13 mouse cellular contexts compared by ENCODE assay signal in genomic region chr2:180262441-180262840, GRCm38 (mm10). TPM values are rescaled to one million over a fixed set of nuclear protein-coding genes. Genes with fewer than 3 reads are reported as not detected.
DNase-seq lines count a peak whose midpoint lies in the region; ATAC-seq and TF ChIP-seq lines count a peak whose summit lies in the region.
"Had no signal": no experiment of that assay in that cellular context is flagged by ENCODE, and none has a peak within 500 bp of the region (broad histone marks: within the 10 kb centered on the region; RNA-seq: fewer than 3 reads in every experiment).

No protein-coding gene starts in this region.

- peaks cover 15% of the 10 kb centered on the region for H3K36me3 ChIP-seq in forebrain, embryonic 16.5 days (ENCODE audit: control insufficient read depth, insufficient read depth)
- H3K36me3 ChIP-seq in forebrain, embryonic 15.5 days: peaks cover 48% of the 10 kb centered on the region
- H3K36me3 ChIP-seq in lung, embryonic 14.5 days (ENCODE audit: insufficient read depth): peaks cover 78% of the 10 kb centered on the region
- peaks cover 86% of the 10 kb centered on the region for H3K36me3 ChIP-seq in hindbrain, embryonic 10.5 days

- H3K4me1 ChIP-seq in forebrain, embryonic 16.5 days (replicated peaks; ENCODE audit: control insufficient read depth, insufficient read depth, low read length): peaks cover 8% of the 10 kb centered on the region
- peaks cover 11% of the 10 kb centered on the region for H3K4me1 ChIP-seq in forebrain, embryonic 15.5 days
- peaks cover 4% of the 10 kb centered on the region; the same call in 1 of the 2 replicates for H3K4me1 ChIP-seq in lung, embryonic 14.5 days (ENCODE audit: insufficient read depth)
- peaks cover 3% of the 10 kb centered on the region for H3K4me1 ChIP-seq in lung, adult 2 months (ENCODE audit: control insufficient read depth, insufficient read depth, low read length)
- peaks cover 16% of the 10 kb centered on the region for H3K4me1 ChIP-seq in hindbrain, embryonic 10.5 days (replicated peaks)

- DNase-seq in lung, embryonic 14.5 days: peak; percentile 42
- DNase-seq in lung, adult 2 months: no peak
- DNase-seq in heart, postnatal 14 days: peak; percentile 44 to 50
- DNase-seq in lung, postnatal 36 days: peak; percentile 48
- DNase-seq in hindbrain, embryonic 10.5 days (ENCODE audit: low spot score): no peak
- DNase-seq in right cerebral cortex, postnatal 25 days: no peak
- DNase-seq: B cell, adult 2 months; liver, postnatal 0 days had no signal

- WGBS in forebrain, embryonic 16.5 days: 85% methylated on average over 3 of the region's 3 CpGs
- WGBS in forebrain, embryonic 15.5 days: 78% methylated on average over 3 of the region's 3 CpGs
- 69% methylated on average over 3 of the region's 3 CpGs for WGBS in lung, embryonic 14.5 days
- 46% methylated on average over 3 of the region's 3 CpGs for WGBS in lung, adult 2 months
- WGBS in hindbrain, embryonic 10.5 days: 79% methylated on average over 3 of the region's 3 CpGs

- H3K9me3 ChIP-seq in forebrain, embryonic 16.5 days (ENCODE audit: control insufficient read depth, low read length): no peaks in the 10 kb centered on the region
- no peaks in the 10 kb centered on the region for H3K9me3 ChIP-seq in forebrain, embryonic 15.5 days
- no peaks in the 10 kb centered on the region for H3K9me3 ChIP-seq in lung, embryonic 14.5 days (ENCODE audit: low read depth, low read length)
- H3K9me3 ChIP-seq in hindbrain, embryonic 10.5 days: no peaks in the 10 kb centered on the region
- H3K9me3 ChIP-seq: forebrain, embryonic 12.5 days had no signal

- H3K27ac ChIP-seq in forebrain, embryonic 16.5 days (ENCODE audit: low read length): 0 out of 2 replicates have a peak overlapping the region, but pooled peaks have one; percentile 6
- H3K27ac ChIP-seq in forebrain, embryonic 15.5 days (replicated peaks): no peak overlapping the region
- H3K27ac ChIP-seq in lung, embryonic 14.5 days (ENCODE audit: low read depth): no peak overlapping the region
- no peak overlapping the region for H3K27ac ChIP-seq in hindbrain, embryonic 10.5 days
- H3K27ac ChIP-seq: forebrain, embryonic 12.5 days had no signal

- H3K9ac ChIP-seq in forebrain, embryonic 16.5 days (replicated peaks; ENCODE audit: low read depth, low read length): no peak overlapping the region
- no peak overlapping the region for H3K9ac ChIP-seq in forebrain, embryonic 15.5 days (replicated peaks)
- H3K9ac ChIP-seq in lung, embryonic 14.5 days: no peak overlapping the region
- H3K9ac ChIP-seq: forebrain, embryonic 12.5 days; liver, postnatal 0 days had no signal

- no peak for ATAC-seq in forebrain, embryonic 16.5 days
- no peak for ATAC-seq in forebrain, embryonic 15.5 days (replicated peaks)
- ATAC-seq in lung, embryonic 14.5 days (ENCODE audit: insufficient read depth): no peak
- ATAC-seq: liver, postnatal 0 days; midbrain, embryonic 16.5 days had no signal

- TF ChIP-seq POLR2A in lung, adult 2 months (IDR thresholded peaks at IDR 0.05; ENCODE audit: borderline replicate concordance, extremely low read depth, low read depth, low read length): no peak

- H3K27me3 ChIP-seq in forebrain, embryonic 16.5 days (replicated peaks; ENCODE audit: control insufficient read depth, insufficient read depth, low read length): no peaks in the 10 kb centered on the region
- H3K27me3 ChIP-seq in forebrain, embryonic 15.5 days: no peaks in the 10 kb centered on the region
- no peaks in the 10 kb centered on the region for H3K27me3 ChIP-seq in lung, embryonic 14.5 days (ENCODE audit: insufficient read depth, low read length)
- no peaks in the 10 kb centered on the region for H3K27me3 ChIP-seq in hindbrain, embryonic 10.5 days (ENCODE audit: insufficient read depth, poor library complexity, severe bottlenecking)
- H3K27me3 ChIP-seq: forebrain, embryonic 12.5 days had no signal

- no peak overlapping the region for H3K4me2 ChIP-seq in forebrain, embryonic 16.5 days (ENCODE audit: low read length)
- H3K4me2 ChIP-seq in forebrain, embryonic 15.5 days (replicated peaks): no peak overlapping the region
- H3K4me2 ChIP-seq in lung, embryonic 14.5 days: no peak overlapping the region
- H3K4me2 ChIP-seq: forebrain, embryonic 12.5 days had no signal

- intact Hi-C loops in heart, postnatal 14 days (cut with DNase I): no loop called here

- H3K4me3 ChIP-seq in forebrain, embryonic 16.5 days (replicated peaks; ENCODE audit: low read length): no peak overlapping the region
- H3K4me3 ChIP-seq in forebrain, embryonic 15.5 days: no peak overlapping the region
- H3K4me3 ChIP-seq in lung, embryonic 14.5 days (ENCODE audit: low read depth, low read length): no peak overlapping the region
- no peak overlapping the region for H3K4me3 ChIP-seq in lung, adult 2 months (replicated peaks; ENCODE audit: extremely low read depth, low read depth, low read length)
- H3K4me3 ChIP-seq in hindbrain, embryonic 10.5 days: no peak overlapping the region
- H3K4me3 ChIP-seq: forebrain, embryonic 12.5 days had no signal

- TF ChIP-seq CTCF in lung, embryonic 14.5 days (IDR thresholded peaks at IDR 0.05; ENCODE audit: low read depth): no peak
- TF ChIP-seq CTCF in lung, adult 2 months (IDR thresholded peaks at IDR 0.05; ENCODE audit: insufficient read depth, low read length): no peak

RNA-seq across cellular contexts. Expression of gene Rps21, which starts 5.3 kb away (rescaled TPM):
- polyA plus RNA-seq in forebrain, embryonic 16.5 days (2015; fragmentation: Nextera tagmentation; extraction: Ambion mirVana): 305 and 334 TPM in 2 replicates
- polyA plus RNA-seq in forebrain, embryonic 15.5 days (2015; fragmentation: Nextera tagmentation; extraction: Ambion mirVana): 407 and 432 TPM in 2 replicates
- polyA plus RNA-seq in lung, embryonic 14.5 days (2014; fragmentation: Nextera tagmentation; extraction: Ambion mirVana): 630 and 724 TPM in 2 replicates
- polyA plus RNA-seq in lung, adult 2 months (2012; rRNA removed): 2,052 and 2,661 TPM in 2 replicates
- total RNA-seq in heart, postnatal 14 days (2021): 100 to 1,000 TPM; 460 to 507 TPM
- polyA plus RNA-seq in hindbrain, embryonic 10.5 days (2016; fragmentation: Nextera tagmentation; extraction: Ambion mirVana): 440 and 510 TPM in 2 replicates

RNA-seq across cellular contexts. Expression of gene Cables2, which starts 10.9 kb away (rescaled TPM):
- 16.1 and 18.5 TPM in 2 replicates for polyA plus RNA-seq in forebrain, embryonic 16.5 days (2015; fragmentation: Nextera tagmentation; extraction: Ambion mirVana)
- polyA plus RNA-seq in forebrain, embryonic 15.5 days (2015; fragmentation: Nextera tagmentation; extraction: Ambion mirVana): 18.4 and 21.6 TPM in 2 replicates
- polyA plus RNA-seq in lung, embryonic 14.5 days (2014; fragmentation: Nextera tagmentation; extraction: Ambion mirVana): 24.0 and 25.6 TPM in 2 replicates
- polyA plus RNA-seq in lung, adult 2 months (2012; rRNA removed): 22.7 and 28.2 TPM in 2 replicates
- 10 to 100 TPM; 14.3 to 14.6 TPM for total RNA-seq in heart, postnatal 14 days (2021)
- polyA plus RNA-seq in hindbrain, embryonic 10.5 days (2016; fragmentation: Nextera tagmentation; extraction: Ambion mirVana): 12.6 and 16.0 TPM in 2 replicates

RNA-seq across cellular contexts. Expression of gene Rbbp8nl, which starts 27.2 kb away (rescaled TPM):
- polyA plus RNA-seq in forebrain, embryonic 16.5 days (2015; fragmentation: Nextera tagmentation; extraction: Ambion mirVana): not detected in 2 replicates
- polyA plus RNA-seq in forebrain, embryonic 15.5 days (2015; fragmentation: Nextera tagmentation; extraction: Ambion mirVana): not detected in 2 replicates
- polyA plus RNA-seq in lung, embryonic 14.5 days (2014; fragmentation: Nextera tagmentation; extraction: Ambion mirVana): 1.9 and 2.3 TPM in 2 replicates
- 1.4 and 2.3 TPM in 2 replicates for polyA plus RNA-seq in lung, adult 2 months (2012; rRNA removed)
- total RNA-seq in heart, postnatal 14 days (2021): not detected
- polyA plus RNA-seq in hindbrain, embryonic 10.5 days (2016; fragmentation: Nextera tagmentation; extraction: Ambion mirVana): 0.18 and 0.55 TPM in 2 replicates
- total RNA-seq: left cerebral cortex, postnatal 36 days had no signal
- polyA plus RNA-seq: liver, postnatal 0 days; midbrain, embryonic 16.5 days had no signal

RNA-seq across cellular contexts. Expression of gene Lama5, which starts 36.8 kb away (rescaled TPM):
- polyA plus RNA-seq in forebrain, embryonic 16.5 days (2015; fragmentation: Nextera tagmentation; extraction: Ambion mirVana): 3.0 and 3.2 TPM in 2 replicates
- 3.0 and 3.1 TPM in 2 replicates for polyA plus RNA-seq in forebrain, embryonic 15.5 days (2015; fragmentation: Nextera tagmentation; extraction: Ambion mirVana)
- polyA plus RNA-seq in lung, embryonic 14.5 days (2014; fragmentation: Nextera tagmentation; extraction: Ambion mirVana): 95.0 and 95.1 TPM in 2 replicates
- 145 and 148 TPM in 2 replicates for polyA plus RNA-seq in lung, adult 2 months (2012; rRNA removed)
- 10 to 100 TPM; 43.1 to 63.7 TPM for total RNA-seq in heart, postnatal 14 days (2021)
- polyA plus RNA-seq in hindbrain, embryonic 10.5 days (2016; fragmentation: Nextera tagmentation; extraction: Ambion mirVana): 7.2 and 10.8 TPM in 2 replicates

Comparison
In these comparisons a context has a peak if more than half of its experiments do, and no peak if none do; other contexts are left out.
1. DNase-seq: peak in lung, embryonic 14.5 days (single experiment), heart, postnatal 14 days (2 of 2) and lung, postnatal 36 days (single experiment); none in lung, adult 2 months (single experiment), hindbrain, embryonic 10.5 days (single experiment) and right cerebral cortex, postnatal 25 days (single experiment).